Mouse (Mus musculus) heart, postnatal 10 days (tissue): Measurements from ENCODE around the gene E330014E10Rik. TPM values are rescaled to one million over a fixed set of nuclear protein-coding genes. Genes with fewer than 3 reads are reported as not detected.
A peak's percentile ranks its signal among the peaks of the same experiment; 100 is the strongest.
"Not testable (repeated sequence)": the region's sequence is repeated elsewhere in the genome, so short reads cannot be mapped to it uniquely, and the experiment has no call there.

Source experiments
- DNase-seq, 2 experiments: peaks; one replicate each; pipeline ENCODE4 v3.0.0; 2021
- intact Hi-C: fragments of 180-260 bp; cut with DNase I; formaldehyde crosslinking; loops from one replicate; pipeline ENCODE4 v1.15.1; 2025
- total RNA-seq, 2 experiments: library from RNA; stranded (reverse); gene quantifications; 2 replicates each; pipeline ENCODE4 v1.2.3; 2021

Gene E330014E10Rik
- total RNA-seq = not detected

DNA sequence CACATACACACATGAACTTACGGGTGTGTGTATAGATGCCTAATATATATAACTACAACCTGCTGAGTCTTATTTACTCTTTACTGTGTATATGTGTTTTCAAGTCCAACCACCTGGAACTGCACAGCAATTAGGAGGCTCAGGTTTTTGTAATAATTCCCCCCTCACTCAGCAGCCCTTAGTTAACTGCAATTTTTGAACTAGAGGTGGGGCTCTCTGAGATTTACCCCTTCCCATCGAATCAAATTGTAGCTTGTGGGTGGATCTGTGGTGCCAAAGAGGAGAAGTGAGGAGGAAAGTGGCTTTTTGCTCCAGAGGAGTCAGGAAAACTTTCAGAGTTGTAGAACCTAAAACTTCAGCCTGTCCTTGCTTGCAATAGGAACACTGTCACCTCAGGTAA, at the start of gene E330014E10Rik:
Gene E330014E10Rik (plus strand): TSS at position 301 of the 400 bp plus-strand sequence.
- DNase-seq, intact Hi-C loops: not testable (repeated sequence)

DNA sequence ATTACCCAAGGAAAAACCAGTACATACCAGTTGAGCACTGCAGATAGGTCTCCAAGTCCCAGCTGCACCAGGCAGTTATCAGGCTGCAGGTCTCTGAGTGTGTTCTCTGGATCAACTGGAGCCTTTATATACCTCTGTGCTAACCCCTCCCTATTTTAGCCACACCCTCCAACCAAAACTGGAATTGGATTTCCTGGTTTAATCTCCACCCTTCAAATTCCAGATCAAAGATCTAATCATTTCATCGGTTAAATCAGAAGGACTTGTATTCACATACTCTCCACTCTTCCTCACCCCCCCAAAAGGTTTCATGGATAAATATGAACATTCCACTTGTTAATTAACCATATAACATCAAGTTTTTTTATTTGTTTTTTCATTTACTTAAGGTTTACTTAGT, 39.7 kb upstream of the E330014E10Rik start, which contains the start of gene Gm7978:
Gene Gm7978 (minus strand): TSS at position 101 of the 400 bp plus-strand sequence.
- intact Hi-C loops, DNase-seq: not testable (repeated sequence)

DNA sequence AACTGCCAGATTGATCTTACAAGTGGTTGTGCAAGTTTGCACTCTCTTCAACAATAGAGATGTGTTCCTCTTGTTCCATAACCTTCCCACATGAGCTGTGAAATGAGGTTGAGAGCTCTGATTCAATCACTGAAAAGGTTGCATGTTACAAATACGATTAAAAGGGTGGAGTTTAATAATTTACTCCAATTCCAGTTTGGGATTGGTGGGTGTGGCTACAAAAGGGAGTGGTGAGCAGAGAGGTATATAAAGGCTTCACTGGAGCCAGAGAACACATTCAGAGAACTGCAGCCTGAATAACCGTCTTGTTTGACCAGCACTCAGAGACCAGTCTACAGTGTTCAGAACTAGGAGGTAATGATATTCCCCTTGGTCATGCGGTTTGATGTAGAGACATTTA, 34.1 kb upstream of the E330014E10Rik start, which contains the start of gene Gm7982:
Gene Gm7982 (plus strand): TSS at position 301 of the 400 bp plus-strand sequence.
- intact Hi-C loops, DNase-seq: not testable (repeated sequence)

DNA sequence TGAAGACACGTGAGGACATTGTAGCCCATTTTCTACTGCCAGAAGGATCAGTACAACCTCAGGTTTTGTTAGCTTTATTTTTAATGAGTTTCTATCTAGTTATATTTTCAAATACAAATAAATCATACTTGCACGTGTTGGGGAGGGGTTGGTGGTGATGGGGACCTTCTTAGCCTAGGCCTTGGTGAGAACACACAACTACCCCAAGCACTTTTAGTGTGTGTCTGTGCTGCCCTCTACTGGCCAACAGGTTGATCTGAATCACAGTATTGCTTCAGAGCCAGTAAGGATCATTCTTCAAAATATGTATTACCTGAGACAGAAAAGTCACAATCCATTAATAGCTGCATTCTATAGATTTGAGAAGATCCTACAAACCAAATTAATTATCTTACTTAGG, 35.1 kb downstream of the E330014E10Rik start:
- peak in 1 of 2 experiments; percentile 10 for DNase-seq
- intact Hi-C loops = not testable (repeated sequence)

DNA sequence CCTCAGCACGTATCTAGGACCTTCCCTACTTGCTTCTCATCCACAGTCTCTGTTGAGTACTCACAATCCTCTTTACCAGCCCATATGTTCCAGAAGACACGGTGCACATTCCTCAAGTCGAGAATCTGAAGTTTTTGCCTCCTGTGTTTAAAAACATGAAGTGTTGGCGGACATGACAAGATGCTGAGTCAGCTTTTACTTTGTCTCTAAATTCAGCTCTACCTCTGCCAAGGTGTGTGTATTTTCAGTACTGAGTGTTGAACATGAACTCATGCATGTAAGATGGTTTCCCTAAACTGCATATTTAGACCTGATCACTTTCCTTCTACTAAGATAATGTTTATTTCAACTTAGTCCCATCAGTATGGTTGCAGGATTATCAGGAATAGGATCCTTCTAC, 60.8 kb downstream of the E330014E10Rik start:
- no peak for DNase-seq
- intact Hi-C loops = no loop called here

DNA sequence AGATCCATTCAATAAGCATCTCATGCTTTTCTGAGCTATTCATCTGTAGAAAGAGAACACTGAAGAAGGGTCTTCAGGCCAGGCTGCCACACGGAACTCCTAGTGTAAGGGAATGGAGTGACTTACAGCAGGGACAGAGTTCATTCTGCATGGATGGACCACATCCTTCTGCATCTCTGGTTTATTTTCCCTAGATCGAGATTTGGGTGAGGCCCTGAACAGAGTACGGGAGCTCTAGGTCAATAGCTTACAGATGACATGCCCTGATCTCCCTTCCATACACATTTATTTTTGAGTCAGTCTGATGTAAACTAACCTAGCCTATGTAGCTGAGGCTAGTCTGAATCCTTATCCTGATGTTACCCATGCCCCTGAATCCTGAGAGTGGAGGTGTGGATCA, 78.2 kb downstream of the E330014E10Rik start:
- intact Hi-C loops = no loop called here
- DNase-seq = no peak

Other genes with a start within 250 kb of the E330014E10Rik start
- gene Gm7971, start 181.1 kb upstream of the E330014E10Rik start, total RNA-seq = not detected
- not detected for gene Gm7978, start 39.8 kb upstream of the E330014E10Rik start, total RNA-seq
- gene Gm7982, start 34.0 kb upstream of the E330014E10Rik start, total RNA-seq = not detected
- gene Cxcl13, start 181.0 kb downstream of the E330014E10Rik start, total RNA-seq = 1 to 10 TPM in 1 of 2 experiments, not detected in 1; 6.0 TPM